Mouse (Mus musculus) MEL (cell line): ENCODE data around the gene Chmp1a. TPM values are rescaled to one million over a fixed set of nuclear protein-coding genes. Genes with fewer than 3 reads are reported as not detected.
A peak's percentile ranks its signal among the peaks of the same experiment; 100 is the strongest.
"Not testable (repeated sequence)": the region's sequence is repeated elsewhere in the genome, so short reads cannot be mapped to it uniquely, and the experiment has no call there.

ENCODE experiments used
- DNase-seq: peaks from one replicate; pipeline ENCODE4 v3.0.0; 2011; ENCODE audit warnings: low read depth, low spot score
- H3K27ac ChIP-seq: 2 replicates; pipeline ENCODE4 v1.5.1; 2012; ENCODE audit warnings: low read depth, mild to moderate bottlenecking, control low read depth, low read length, moderate library complexity; ENCODE audit not compliant: control insufficient read depth
- H3K27me3 ChIP-seq, 2 experiments: fragments of 150-350 bp in 1 of 2; sonication (generic) in 1 of 2; 2 replicates each; pipeline ENCODE4 v1.6.1; 2012; ENCODE audit warnings: low read length in 2 of 2, mild to moderate bottlenecking in 2 of 2, improper control_type of control experiment in 1 of 2, moderate library complexity in 1 of 2; ENCODE audit not compliant: insufficient read depth in 2 of 2, control insufficient read depth in 1 of 2
- H3K36me3 ChIP-seq, 2 experiments: 2 replicates each; pipeline ENCODE4 v1.6.1; 2012 to 2014; ENCODE audit warnings: low read length in 2 of 2, improper control_type of control experiment in 1 of 2, inconsistent platforms in 1 of 2, mild to moderate bottlenecking in 1 of 2; ENCODE audit not compliant: insufficient read depth in 2 of 2, control insufficient read depth in 1 of 2
- H3K4me1 ChIP-seq, 2 experiments: fragments of 150-350 bp in 1 of 2; sonication (generic) in 1 of 2; 2 replicates each; pipeline ENCODE4 v1.6.1; 2012; ENCODE audit warnings: low read length in 2 of 2, improper control_type of control experiment in 1 of 2, mild to moderate bottlenecking in 1 of 2; ENCODE audit not compliant: insufficient read depth in 2 of 2, control insufficient read depth in 1 of 2
- H3K4me3 ChIP-seq, 2 experiments: fragments of 150-350 bp in 1 of 2; sonication (generic) in 1 of 2; 2 replicates each; pipeline ENCODE4 v1.5.1; 2012; ENCODE audit warnings: low read depth in 2 of 2, low read length in 2 of 2, mild to moderate bottlenecking in 2 of 2, moderate library complexity in 2 of 2, control low read depth in 1 of 2, improper control_type of control experiment in 1 of 2; ENCODE audit not compliant: control insufficient read depth in 1 of 2, insufficient read depth in 1 of 2
- H3K79me2 ChIP-seq: 2 replicates; pipeline ENCODE4 v1.6.1; 2012; ENCODE audit warnings: mild to moderate bottlenecking, low read length, moderate library complexity; ENCODE audit not compliant: control insufficient read depth, poor library complexity, insufficient read depth
- H3K9ac ChIP-seq: 2 replicates; pipeline ENCODE4 v1.6.1; 2012; ENCODE audit warnings: low read depth, mild to moderate bottlenecking, control low read depth, low read length, moderate library complexity; ENCODE audit not compliant: control insufficient read depth, poor library complexity, severe bottlenecking
- H3K9me3 ChIP-seq: fragments of 150-350 bp; sonication (generic); replicated peaks from 2 replicates; pipeline ENCODE4 v1.6.1; 2012; ENCODE audit warnings: mild to moderate bottlenecking, low read length, improper control_type of control experiment, moderate library complexity; ENCODE audit not compliant: insufficient read depth
- CHD2 ChIP-seq: IDR thresholded peaks from 2 replicates; pipeline ENCODE4 v1.6.1; 2011; ENCODE audit warnings: low read length, improper control_type of control experiment
- E2F4 ChIP-seq: IDR thresholded peaks from 2 replicates; pipeline ENCODE4 v1.6.1; 2011; ENCODE audit warnings: low read depth, low read length, improper control_type of control experiment, borderline replicate concordance
- ELF1 ChIP-seq: IDR thresholded peaks from 2 replicates; pipeline ENCODE4 v1.6.1; 2014; ENCODE audit warnings: low read depth, mild to moderate bottlenecking, inconsistent platforms, low read length, improper control_type of control experiment, moderate library complexity
- ETS1 ChIP-seq: IDR thresholded peaks from 2 replicates; pipeline ENCODE4 v1.6.1; 2012; ENCODE audit warnings: low read depth, mild to moderate bottlenecking, inconsistent platforms, low read length, improper control_type of control experiment, moderate library complexity
- GATA1 ChIP-seq: IDR thresholded peaks from 2 replicates; pipeline ENCODE4 v1.6.1; 2011; ENCODE audit warnings: low read depth, low read length, improper control_type of control experiment
- HCFC1 ChIP-seq: IDR thresholded peaks from 2 replicates; pipeline ENCODE4 v1.6.1; 2012; ENCODE audit warnings: low read depth, mild to moderate bottlenecking, inconsistent platforms, low read length, improper control_type of control experiment, moderate library complexity
- MAFK ChIP-seq: IDR thresholded peaks from 2 replicates; pipeline ENCODE4 v1.6.1; 2011; ENCODE audit warnings: low read depth, mild to moderate bottlenecking, low read length, improper control_type of control experiment, borderline replicate concordance
- MAZ ChIP-seq: IDR thresholded peaks from 2 replicates; pipeline ENCODE4 v1.6.1; 2012; ENCODE audit warnings: low read depth, mild to moderate bottlenecking, inconsistent platforms, low read length, improper control_type of control experiment
- MXI1 ChIP-seq: IDR thresholded peaks from 2 replicates; pipeline ENCODE4 v1.6.1; 2011; ENCODE audit warnings: mild to moderate bottlenecking, low read depth, low read length, improper control_type of control experiment
- NELFE ChIP-seq: IDR thresholded peaks from 2 replicates; pipeline ENCODE4 v1.6.1; 2011; ENCODE audit warnings: low read depth, low read length, improper control_type of control experiment
- NRF1 ChIP-seq: IDR thresholded peaks from 2 replicates; pipeline ENCODE4 v1.6.1; 2014; ENCODE audit warnings: low read depth, mild to moderate bottlenecking, inconsistent platforms, low read length, improper control_type of control experiment, moderate library complexity; ENCODE audit not compliant: poor library complexity, insufficient read depth, severe bottlenecking
- POLR2A ChIP-seq, 2 experiments: IDR thresholded peaks; 2 replicates each; pipeline ENCODE4 v1.6.1; 2011 to 2012; ENCODE audit warnings: low read length in 2 of 2, mild to moderate bottlenecking in 2 of 2, control low read depth in 1 of 2, improper control_type of control experiment in 1 of 2, low read depth in 1 of 2, moderate library complexity in 1 of 2; ENCODE audit not compliant: control insufficient read depth in 1 of 2, insufficient read depth in 1 of 2, poor library complexity in 1 of 2
- RCOR1 ChIP-seq: IDR thresholded peaks from 2 replicates; pipeline ENCODE4 v1.6.1; 2012; ENCODE audit warnings: low read depth, mild to moderate bottlenecking, inconsistent platforms, low read length, improper control_type of control experiment
- TBP ChIP-seq: IDR thresholded peaks from 2 replicates; pipeline ENCODE4 v1.8.0; 2011; ENCODE audit warnings: low read depth, low read length, improper control_type of control experiment
- TCF12 ChIP-seq: IDR thresholded peaks from 2 replicates; pipeline ENCODE4 v1.6.1; 2014; ENCODE audit warnings: low read depth, mild to moderate bottlenecking, inconsistent platforms, low read length, improper control_type of control experiment, moderate library complexity
- USF1 ChIP-seq: IDR thresholded peaks from 2 replicates; pipeline ENCODE4 v1.6.1; 2014; ENCODE audit warnings: low read depth, mild to moderate bottlenecking, inconsistent platforms, low read length, improper control_type of control experiment, moderate library complexity
- USF2 ChIP-seq, 2 experiments: IDR thresholded peaks; 2 replicates each; pipeline ENCODE4 v1.6.1; 2011 to 2012; ENCODE audit warnings: improper control_type of control experiment in 2 of 2, low read length in 2 of 2, borderline replicate concordance in 1 of 2, inconsistent platforms in 1 of 2, low read depth in 1 of 2, mild to moderate bottlenecking in 1 of 2; ENCODE audit not compliant: insufficient read depth in 1 of 2
- ZKSCAN1 ChIP-seq: IDR thresholded peaks from 2 replicates; pipeline ENCODE4 v1.6.1; 2012; ENCODE audit warnings: low read depth, mild to moderate bottlenecking, inconsistent platforms, low read length, improper control_type of control experiment, moderate library complexity
- ZMIZ1 ChIP-seq: IDR thresholded peaks from 2 replicates; pipeline ENCODE4 v1.6.1; 2012; ENCODE audit warnings: low read depth, mild to moderate bottlenecking, inconsistent platforms, low read length, improper control_type of control experiment, moderate library complexity
- ZNF384 ChIP-seq: IDR thresholded peaks from 2 replicates; pipeline ENCODE4 v1.6.1; 2012; ENCODE audit warnings: low read depth, mild to moderate bottlenecking, inconsistent platforms, low read length, improper control_type of control experiment
- polyA plus RNA-seq, 2 experiments: library from polyadenylated mRNA; stranded (reverse) in 1 of 2; unstranded in 1 of 2; fragments of >175 nt in 1 of 2; fragments of >200 nt in 1 of 2; gene quantifications; 2 replicates each; pipeline versions ENCODE4 v1.2.1 to v1.2.4; 2012; ENCODE audit warnings: low replicate concordance in 2 of 2, low read depth in 1 of 2; ENCODE audit not compliant: insufficient read length in 2 of 2, insufficient read depth in 1 of 2, missing spikeins in 1 of 2
- total RNA-seq: library from RNA; depleted of rRNA; stranded (reverse); fragments of 300-350 nt; gene quantifications from 2 replicates; pipeline ENCODE4 v1.2.3, GENCODE M21; 2012

Gene Chmp1a
- total and polyA plus RNA-seq, 3 experiments, result 80.5 to 85.7 TPM; not detected in 1

DNA sequence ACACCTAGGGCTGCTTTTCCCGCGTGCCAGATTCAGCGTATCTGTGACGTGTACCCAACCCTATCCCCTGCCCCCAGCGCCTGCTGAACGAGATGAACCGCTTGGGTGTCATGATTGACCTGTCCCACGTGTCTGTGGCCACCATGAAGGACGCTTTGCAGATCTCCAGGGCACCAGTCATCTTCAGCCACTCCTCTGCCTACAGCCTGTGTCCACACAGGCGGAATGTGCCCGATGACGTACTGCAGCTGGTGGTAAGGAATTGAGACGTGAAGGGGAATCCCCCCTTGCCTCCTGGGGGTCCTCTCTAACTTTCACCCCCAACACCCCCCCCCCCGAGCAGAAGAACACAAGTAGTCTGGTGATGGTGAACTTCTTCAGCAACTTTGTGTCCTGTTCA, 12.7 kb downstream of the Chmp1a start:
- Histone ChIP-seq H3K27me3 (no peaks in the 10 kb centered on the region), H3K4me3 (no peak overlapping the region), H3K36me3 (no peaks in the 10 kb centered on the region), H3K27ac (no peak overlapping the region), H3K79me2 (no peaks in the 10 kb centered on the region), H3K9ac (no peak overlapping the region), H3K4me1 (peaks cover 0 to 3% of the 10 kb centered on the region in 2 experiments; a peak in 2 of 4 replicates), H3K9me3 (no peaks in the 10 kb centered on the region)
- DNase-seq, result no peak
- TF ChIP-seq USF1 (no peak), ETS1 (no peak), CHD2 (no peak), ZKSCAN1 (no peak), TCF12 (no peak), MAFK (no peak), RCOR1 (no peak), NRF1 (no peak), ZMIZ1 (no peak), ZNF384 (no peak), E2F4 (no peak), ELF1 (no peak), TBP (no peak), MAZ (no peak), HCFC1 (no peak)

DNA sequence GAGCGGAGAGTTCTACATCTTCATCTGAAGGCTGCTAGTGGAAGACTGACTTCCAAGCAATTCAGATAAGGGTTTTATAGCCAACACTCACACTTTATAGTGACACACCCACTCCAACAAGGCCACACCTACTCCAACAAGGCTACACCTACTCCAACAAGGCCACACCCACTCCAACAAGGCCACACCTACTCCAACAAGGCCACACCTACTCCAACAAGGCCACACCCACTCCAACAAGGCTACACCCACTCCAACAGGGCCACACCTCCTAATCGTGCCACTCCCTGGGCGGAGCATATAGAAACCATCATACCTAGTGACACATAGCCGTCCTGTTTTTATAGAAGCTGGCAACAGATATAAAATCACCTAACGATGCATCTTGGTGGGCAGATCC, 15.5 kb downstream of the Chmp1a start:
- peak; percentile 79 for DNase-seq
- not testable (repeated sequence) for H3K36me3 ChIP-seq, H3K9me3 ChIP-seq, H3K4me1 ChIP-seq, H3K79me2 ChIP-seq, H3K9ac ChIP-seq, H3K27me3 ChIP-seq, H3K27ac ChIP-seq
- TF ChIP-seq GATA1, result peak; percentile 39; the same call in 1 of the 2 replicates
- H3K4me3 ChIP-seq, result peak overlapping the region in 1 of 2 experiments; percentile 66; a peak in 2 of 4 replicates

- no peak for TF ChIP-seq GATA1
- TF ChIP-seq USF2 (IDR thresholded peaks at IDR 0.05; ENCODE audit: borderline replicate concordance in 1 of 2, insufficient read depth in 1 of 2, low read depth in 1 of 2, low read length in 2 of 2), result no peak
- TF ChIP-seq MXI1, result no peak
- no peak for TF ChIP-seq TCF12
- TF ChIP-seq NELFE, result no peak
- no peak for TF ChIP-seq NRF1
- no peak for TF ChIP-seq POLR2A (IDR thresholded peaks at IDR 0.05; ENCODE audit: control insufficient read depth in 1 of 2, insufficient read depth in 1 of 2, low read depth in 1 of 2, low read length in 2 of 2, poor library complexity in 1 of 2)
- no peak for TF ChIP-seq ZKSCAN1
- no peak overlapping the region for H3K27ac ChIP-seq
- H3K27me3 ChIP-seq, result no peaks in the 10 kb centered on the region
- no peak overlapping the region for H3K4me3 ChIP-seq
- H3K79me2 ChIP-seq, result no peaks in the 10 kb centered on the region
- no peak overlapping the region for H3K9ac ChIP-seq
- no peak for DNase-seq
- H3K36me3 ChIP-seq, result peaks cover 0 to 11% of the 10 kb centered on the region in 2 experiments; a peak in 2 of 4 replicates
- peaks cover 3 to 20% of the 10 kb centered on the region in 2 experiments for H3K4me1 ChIP-seq
- no peaks in the 10 kb centered on the region for H3K9me3 ChIP-seq
Measured at GRCm38 (mm10) chr8:123193771-123194170, 18.8 kb downstream of the Chmp1a start.
